Mouse (Mus musculus) cerebellum, adult 11-12 months (tissue): ENCODE data around the gene Vmn1r55.
"Not testable (repeated sequence)": the region's sequence is repeated elsewhere in the genome, so short reads cannot be mapped to it uniquely, and the experiment has no call there.

ENCODE experiments used
- DNase-seq: peaks from one replicate; pipeline ENCODE4 v3.0.0; 2022

The Vmn1r55 gene

GRCm38 (mm10) chr7:5080815-5081214 lies 68.7 kb downstream of the Vmn1r55 start:
- no peak for DNase-seq

GRCm38 (mm10) chr7:5080010-5080751 lies 69.3 kb downstream of the Vmn1r55 start, which contains the start of gene Epn1:
Gene Epn1 (plus strand): TSS chr7:5080235.
- DNase-seq = peak; percentile 97

- DNase-seq = not testable (repeated sequence)
Observed at GRCm38 (mm10) chr7:5079365-5080009, 70.0 kb downstream of the Vmn1r55 start.
